Mouse (Mus musculus): Measurements from ENCODE around the gene Fam221a. TPM values are rescaled to one million over a fixed set of nuclear protein-coding genes. Genes with fewer than 3 reads are reported as not detected.
A peak's percentile ranks its signal among the peaks of the same experiment; 100 is the strongest.
"Not testable (repeated sequence)": the region's sequence is repeated elsewhere in the genome, so short reads cannot be mapped to it uniquely, and the experiment has no call there.

Gene Fam221a
- polyA plus RNA-seq, 1 experiment, result 13.8 TPM

DNA sequence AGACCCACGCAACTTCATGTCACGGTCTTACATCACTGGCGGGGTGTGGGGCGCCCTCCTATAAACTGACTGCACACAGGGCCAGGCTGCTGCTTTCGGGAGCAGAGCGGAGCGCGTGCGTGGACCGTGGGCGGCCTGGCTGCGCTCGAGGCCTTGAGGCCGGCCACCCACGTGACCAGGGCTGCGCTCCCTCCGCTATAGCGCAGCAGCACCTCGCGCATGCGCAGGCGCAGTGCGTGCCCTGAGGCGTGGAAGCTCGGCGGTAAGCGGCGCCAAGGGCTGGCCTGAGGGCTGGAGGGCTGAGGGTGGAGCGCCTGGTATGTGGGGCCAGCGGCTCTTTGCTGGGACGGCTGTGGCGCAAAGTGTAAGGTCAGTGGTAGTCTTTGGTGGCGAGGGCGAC lies 27.8 kb downstream of the Fam221a start, which contains the start of gene Stk31:
Gene Stk31 (plus strand): TSS at position 289 of the 400 bp plus-strand sequence.
- H3K9me3 ChIP-seq (replicated peaks; ENCODE audit: control insufficient read depth, insufficient read depth, low read length, poor library complexity, severe bottlenecking), result no peaks in the 10 kb centered on the region
- H3K27me3 ChIP-seq (ENCODE audit: control insufficient read depth, insufficient read depth, low read length, poor library complexity, severe bottlenecking), result no peaks in the 10 kb centered on the region; the same call in 1 of the 2 replicates
- no peak within 1 kb of the TSS for H3K27ac ChIP-seq (ENCODE audit: insufficient read depth, low read length)
- TF ChIP-seq EP300 (IDR thresholded peaks at IDR 0.05; ENCODE audit: insufficient read depth, low read depth, low read length), result 0 out of 2 replicates have a peak, but pooled peaks have one; percentile 49
- TF ChIP-seq CTCF (IDR thresholded peaks at IDR 0.05; ENCODE audit: low read depth, low read length), result no peak
- peak within 1 kb of the TSS; percentile 14 for H3K4me3 ChIP-seq (ENCODE audit: low read depth, low read length)
- H3K36me3 ChIP-seq (ENCODE audit: control insufficient read depth, insufficient read depth, low read length, poor library complexity, severe bottlenecking), result no peaks in the 10 kb centered on the region
- peak within 1 kb of the TSS; percentile 15 for H3K9ac ChIP-seq (ENCODE audit: low read depth, poor library complexity, severe bottlenecking)
- H3K4me1 ChIP-seq (ENCODE audit: control insufficient read depth, insufficient read depth, low read length), result no peaks in the 10 kb centered on the region

DNA sequence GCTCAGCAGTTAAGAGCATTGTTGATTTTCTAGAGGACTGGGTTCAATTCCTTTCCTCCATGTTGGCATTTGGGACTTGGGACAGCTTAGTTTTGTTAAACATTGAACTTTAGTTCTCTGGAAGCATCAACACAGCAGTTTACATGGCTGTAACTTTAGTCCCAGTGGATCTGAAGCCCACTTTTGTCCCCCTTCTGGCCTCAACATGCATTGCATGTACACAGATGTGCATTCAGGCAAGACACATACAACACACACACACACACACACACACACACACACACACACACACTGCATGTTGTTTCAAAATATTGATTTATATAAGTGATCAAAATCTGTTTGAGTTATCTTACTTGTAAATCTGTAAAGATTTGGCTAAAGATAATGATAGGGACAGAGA lies 29.9 kb downstream of the Fam221a start:
- no peaks in the 10 kb centered on the region for H3K4me1 ChIP-seq (ENCODE audit: control insufficient read depth, insufficient read depth, low read length)
- no peaks in the 10 kb centered on the region; the same call in 1 of the 2 replicates for H3K27me3 ChIP-seq (ENCODE audit: control insufficient read depth, insufficient read depth, low read length, poor library complexity, severe bottlenecking)
- H3K9me3 ChIP-seq (replicated peaks; ENCODE audit: control insufficient read depth, insufficient read depth, low read length, poor library complexity, severe bottlenecking), result no peaks in the 10 kb centered on the region
- no peak for TF ChIP-seq CTCF (IDR thresholded peaks at IDR 0.05; ENCODE audit: low read depth, low read length)
- TF ChIP-seq EP300 (IDR thresholded peaks at IDR 0.05; ENCODE audit: insufficient read depth, low read depth, low read length), result no peak
- TF ChIP-seq POLR2A (IDR thresholded peaks at IDR 0.05; ENCODE audit: insufficient read depth, low read length), result no peak
- no peaks in the 10 kb centered on the region for H3K36me3 ChIP-seq (ENCODE audit: control insufficient read depth, insufficient read depth, low read length, poor library complexity, severe bottlenecking)
- no peak overlapping the region for H3K27ac ChIP-seq (ENCODE audit: insufficient read depth, low read length)
- no peak overlapping the region for H3K4me3 ChIP-seq (ENCODE audit: low read depth, low read length)
- H3K9ac ChIP-seq (ENCODE audit: low read depth, poor library complexity, severe bottlenecking), result no peak overlapping the region

DNA sequence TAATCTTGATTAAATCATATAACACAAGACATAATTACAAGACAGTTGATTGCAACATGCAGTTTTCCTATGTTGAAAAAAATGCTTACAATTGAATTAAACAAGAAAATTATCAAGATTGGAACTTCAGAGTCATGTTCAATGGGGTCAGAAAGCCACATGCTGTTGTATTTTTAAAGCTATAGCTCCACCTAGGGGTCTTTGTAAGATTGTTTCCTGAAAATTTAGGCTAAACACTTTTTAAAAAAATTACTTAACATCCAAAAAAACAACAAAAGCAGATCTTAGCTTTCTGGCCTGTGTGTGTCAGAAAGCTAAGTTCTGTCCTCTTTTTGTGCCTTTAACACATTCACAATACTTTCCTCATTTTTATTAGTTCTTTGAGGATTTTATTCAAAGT lies 30.8 kb downstream of the Fam221a start:
- Histone ChIP-seq H3K36me3 (ENCODE audit: control insufficient read depth, insufficient read depth, low read length, poor library complexity, severe bottlenecking) (no peaks in the 10 kb centered on the region), H3K4me3 (ENCODE audit: low read depth, low read length) (no peak overlapping the region), H3K27ac (ENCODE audit: insufficient read depth, low read length) (no peak overlapping the region), H3K27me3 (ENCODE audit: control insufficient read depth, insufficient read depth, low read length, poor library complexity, severe bottlenecking) (no peaks in the 10 kb centered on the region; the same call in 1 of the 2 replicates), H3K9me3 (replicated peaks; ENCODE audit: control insufficient read depth, insufficient read depth, low read length, poor library complexity, severe bottlenecking) (no peaks in the 10 kb centered on the region), H3K4me1 (ENCODE audit: control insufficient read depth, insufficient read depth, low read length) (no peaks in the 10 kb centered on the region), H3K9ac (ENCODE audit: low read depth, poor library complexity, severe bottlenecking) (no peak overlapping the region)
- TF ChIP-seq CTCF (IDR thresholded peaks at IDR 0.05; ENCODE audit: low read depth, low read length), result no peak
- no peak for TF ChIP-seq EP300 (IDR thresholded peaks at IDR 0.05; ENCODE audit: insufficient read depth, low read depth, low read length)
- TF ChIP-seq POLR2A (IDR thresholded peaks at IDR 0.05; ENCODE audit: insufficient read depth, low read length), result no peak

DNA sequence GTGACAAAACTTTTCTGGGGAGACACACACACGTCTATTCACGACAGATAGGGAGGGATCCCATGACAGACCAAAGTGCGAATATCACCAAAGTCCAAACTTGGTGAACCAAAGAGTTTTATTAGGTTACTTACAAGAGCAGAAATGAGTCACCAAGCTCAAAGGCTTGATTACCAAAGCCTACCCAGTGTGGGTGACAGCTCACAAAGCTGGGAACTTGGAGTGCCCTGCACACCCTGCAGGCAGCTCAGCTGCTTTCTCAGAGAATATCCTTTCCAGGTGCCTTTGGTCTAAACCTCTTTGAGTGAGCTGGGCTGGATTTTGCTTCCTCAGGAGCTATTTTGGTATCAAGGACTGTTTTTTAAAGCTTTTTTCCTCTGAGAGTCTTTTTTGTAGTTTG lies 43.3 kb downstream of the Fam221a start:
- Histone ChIP-seq H3K4me3 (ENCODE audit: low read depth, low read length) (no peak overlapping the region), H3K27me3 (ENCODE audit: control insufficient read depth, insufficient read depth, low read length, poor library complexity, severe bottlenecking) (no peaks in the 10 kb centered on the region), H3K9me3 (replicated peaks; ENCODE audit: control insufficient read depth, insufficient read depth, low read length, poor library complexity, severe bottlenecking) (peaks cover 4% of the 10 kb centered on the region), H3K36me3 (ENCODE audit: control insufficient read depth, insufficient read depth, low read length, poor library complexity, severe bottlenecking) (no peaks in the 10 kb centered on the region), H3K4me1 (ENCODE audit: control insufficient read depth, insufficient read depth, low read length) (peaks cover 4% of the 10 kb centered on the region), H3K9ac (ENCODE audit: low read depth, poor library complexity, severe bottlenecking) (no peak overlapping the region), H3K27ac (ENCODE audit: insufficient read depth, low read length) (no peak overlapping the region)
- no peak for TF ChIP-seq CTCF (IDR thresholded peaks at IDR 0.05; ENCODE audit: low read depth, low read length)

DNA sequence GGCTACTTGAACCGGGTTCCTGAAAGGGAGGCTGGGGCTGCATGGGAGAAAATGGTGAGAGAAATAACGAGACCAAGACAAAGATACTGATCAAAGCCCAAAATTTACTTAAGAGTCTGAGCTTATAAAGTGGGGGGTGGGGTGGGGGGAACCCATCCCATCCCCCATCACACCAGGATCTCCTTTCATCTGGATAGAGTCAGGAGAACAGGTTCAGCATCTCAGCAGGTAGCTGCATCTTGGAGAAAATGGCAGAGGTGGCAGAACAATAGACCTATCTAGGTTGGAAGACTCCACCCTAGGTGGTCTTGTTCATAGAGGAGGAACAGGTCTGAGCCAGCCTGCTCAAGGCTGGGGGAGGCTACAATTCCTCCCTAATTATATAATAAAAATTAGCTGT lies 45.4 kb downstream of the Fam221a start:
- not testable (repeated sequence) for H3K4me1 ChIP-seq (ENCODE audit: control insufficient read depth, insufficient read depth, low read length); H3K9ac ChIP-seq (ENCODE audit: low read depth, poor library complexity, severe bottlenecking); H3K36me3 ChIP-seq (ENCODE audit: control insufficient read depth, insufficient read depth, low read length, poor library complexity, severe bottlenecking); H3K4me3 ChIP-seq (ENCODE audit: low read depth, low read length); H3K27ac ChIP-seq (ENCODE audit: insufficient read depth, low read length); H3K27me3 ChIP-seq (ENCODE audit: control insufficient read depth, insufficient read depth, low read length, poor library complexity, severe bottlenecking)
- peaks cover 16% of the 10 kb centered on the region for H3K9me3 ChIP-seq (replicated peaks; ENCODE audit: control insufficient read depth, insufficient read depth, low read length, poor library complexity, severe bottlenecking)

DNA sequence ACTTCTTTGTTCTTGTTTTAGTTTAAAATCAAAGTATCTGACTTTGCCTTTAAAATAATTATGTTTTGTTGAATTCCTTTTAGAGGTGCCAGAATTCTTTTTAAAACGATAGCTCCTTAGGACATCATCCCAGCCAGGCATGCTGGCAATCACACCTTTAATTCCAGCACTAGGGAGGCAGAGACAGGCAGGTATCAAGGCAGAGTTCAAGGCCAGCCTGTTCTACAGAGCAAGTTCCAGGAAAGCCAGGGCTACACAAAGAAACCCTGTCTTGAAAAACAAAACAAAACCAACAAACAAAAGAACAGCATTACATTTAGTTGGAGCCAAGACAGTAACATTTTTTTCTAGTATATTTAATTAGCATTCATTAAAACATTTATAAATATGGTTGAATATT lies 48.4 kb downstream of the Fam221a start:
- Histone ChIP-seq H3K9me3 (replicated peaks; ENCODE audit: control insufficient read depth, insufficient read depth, low read length, poor library complexity, severe bottlenecking) (peaks cover 29% of the 10 kb centered on the region), H3K27me3 (ENCODE audit: control insufficient read depth, insufficient read depth, low read length, poor library complexity, severe bottlenecking) (no peaks in the 10 kb centered on the region), H3K9ac (ENCODE audit: low read depth, poor library complexity, severe bottlenecking) (no peak overlapping the region), H3K4me1 (ENCODE audit: control insufficient read depth, insufficient read depth, low read length) (peaks cover 4% of the 10 kb centered on the region), H3K4me3 (ENCODE audit: low read depth, low read length) (no peak overlapping the region), H3K36me3 (ENCODE audit: control insufficient read depth, insufficient read depth, low read length, poor library complexity, severe bottlenecking) (no peaks in the 10 kb centered on the region), H3K27ac (ENCODE audit: insufficient read depth, low read length) (peak overlapping the region; percentile 54)
- TF ChIP-seq CTCF (IDR thresholded peaks at IDR 0.05; ENCODE audit: low read depth, low read length), result no peak
- no peak for TF ChIP-seq POLR2A (IDR thresholded peaks at IDR 0.05; ENCODE audit: insufficient read depth, low read length)
- TF ChIP-seq EP300 (IDR thresholded peaks at IDR 0.05; ENCODE audit: insufficient read depth, low read depth, low read length), result no peak

Measured in ES-Bruce4 (cell line).